Mouse (Mus musculus) cerebellum, adult 8-10 months (tissue): ENCODE measurements around the gene Lrrc8c.

Experiments
- DNase-seq: peaks from one replicate; pipeline ENCODE4 v3.0.0; 2022

Lrrc8c gene

GRCm38 (mm10) chr5:105508813-105509212, 10.4 kb upstream of the Lrrc8c start:
- DNase-seq, result no peak

- DNase-seq, result no peak
These were observed 6.9 kb upstream of the Lrrc8c start for GRCm38 (mm10) chr5:105512297-105512696.

GRCm38 (mm10) chr5:105515532-105515931, 3.7 kb upstream of the Lrrc8c start:
- no peak for DNase-seq

- no peak for DNase-seq
These were observed 2.9 kb upstream of the Lrrc8c start for GRCm38 (mm10) chr5:105516290-105516689.

GRCm38 (mm10) chr5:105517992-105518625, 1.1 kb upstream of the Lrrc8c start:
- DNase-seq, result no peak

DNA sequence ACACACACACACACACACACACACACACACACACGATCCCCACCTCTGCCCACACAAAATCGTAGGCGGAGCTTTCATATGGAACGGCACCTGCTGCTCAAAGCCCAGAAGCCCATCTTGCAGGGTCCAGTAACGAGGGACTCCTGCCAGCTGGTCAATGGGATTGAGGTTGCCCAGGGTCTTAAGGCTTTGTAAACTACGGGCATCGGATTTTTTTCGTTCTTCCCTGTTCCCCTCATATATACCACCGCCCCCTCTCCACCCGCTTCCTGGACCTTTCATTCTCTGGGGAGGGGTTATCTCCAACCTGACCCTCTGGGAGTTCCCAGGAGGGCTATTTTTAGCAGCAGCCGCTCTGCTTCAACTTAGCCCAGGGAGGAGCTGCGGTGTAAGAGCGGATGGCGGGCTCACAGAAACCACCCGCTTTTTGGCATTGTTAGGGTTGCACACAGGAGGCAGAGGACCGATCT, 527 bp upstream of the Lrrc8c start:
- no peak for DNase-seq

GRCm38 (mm10) chr5:105519976-105520300, 750 bp downstream of the Lrrc8c start:
- DNase-seq, result peak; percentile 8

GRCm38 (mm10) chr5:105520442-105520965, 1.3 kb downstream of the Lrrc8c start:
- no peak for DNase-seq

DNA sequence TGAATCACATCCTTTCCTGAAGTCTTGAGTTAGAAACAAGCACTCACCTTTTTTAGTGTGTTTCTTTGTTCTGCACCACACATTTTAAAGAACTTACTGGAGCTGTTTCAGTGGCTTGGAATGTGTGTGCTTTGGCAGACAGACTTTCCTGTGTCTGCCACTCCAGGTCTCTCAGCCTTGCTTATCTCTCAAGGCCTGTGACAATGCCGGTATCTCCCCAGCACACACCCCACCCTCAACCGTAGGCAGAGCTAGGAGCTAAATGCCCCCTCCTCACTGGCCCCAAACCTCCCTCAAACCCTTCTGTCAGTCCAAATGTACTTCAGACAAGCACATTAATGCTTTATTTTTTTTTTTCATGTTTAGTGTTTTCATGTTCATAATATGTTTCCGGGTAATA, 4.3 kb downstream of the Lrrc8c start:
- DNase-seq, result no peak

- no peak for DNase-seq
These were observed 5.8 kb downstream of the Lrrc8c start for GRCm38 (mm10) chr5:105525004-105525403.

- DNase-seq, result no peak
These were observed 7.0 kb downstream of the Lrrc8c start for GRCm38 (mm10) chr5:105526107-105526645.

DNA sequence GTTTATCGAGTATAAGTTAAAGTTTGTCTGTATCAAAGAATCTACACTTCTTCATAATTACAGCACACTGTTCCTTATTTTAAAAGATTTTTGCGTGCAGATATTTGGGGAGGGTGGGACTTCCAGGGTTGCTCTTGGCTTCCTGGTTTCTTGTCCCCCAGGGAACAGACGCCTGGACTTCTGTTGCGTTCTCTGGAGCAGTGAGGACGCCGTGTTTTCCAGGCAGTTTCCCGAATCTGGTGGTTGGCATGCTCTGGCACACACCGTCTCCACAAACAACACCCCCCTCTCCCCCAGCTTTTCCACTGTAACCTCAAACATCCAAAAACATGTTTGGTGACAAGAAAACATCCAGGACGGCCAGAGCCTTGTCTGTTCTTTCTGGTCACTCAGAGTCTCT, 7.6 kb downstream of the Lrrc8c start:
- no peak for DNase-seq

GRCm38 (mm10) chr5:105527477-105528331, 8.5 kb downstream of the Lrrc8c start:
- no peak for DNase-seq

GRCm38 (mm10) chr5:105530576-105530975, 11.4 kb downstream of the Lrrc8c start:
- no peak for DNase-seq

- no peak for DNase-seq
These were observed 16.0 kb downstream of the Lrrc8c start for GRCm38 (mm10) chr5:105535186-105535585.

DNA sequence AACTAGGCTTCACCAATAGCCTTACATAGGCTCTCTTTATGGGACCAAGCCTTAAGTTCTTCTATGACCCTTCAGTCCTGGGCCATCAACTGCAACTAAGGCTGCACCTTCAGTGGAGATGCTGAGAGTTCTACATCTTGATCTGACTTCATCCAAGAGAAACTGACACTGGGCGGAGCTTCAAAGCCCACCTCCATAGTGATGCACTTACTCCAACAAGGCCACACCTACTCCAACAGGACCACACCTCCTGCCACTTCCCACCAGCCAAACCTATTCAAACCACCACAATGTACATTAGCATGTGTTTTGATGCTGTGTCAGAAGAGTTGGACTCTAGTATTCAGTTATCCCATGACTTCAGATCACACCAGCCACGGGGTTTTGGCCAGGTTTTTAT, 17.0 kb downstream of the Lrrc8c start:
- no peak for DNase-seq

DNA sequence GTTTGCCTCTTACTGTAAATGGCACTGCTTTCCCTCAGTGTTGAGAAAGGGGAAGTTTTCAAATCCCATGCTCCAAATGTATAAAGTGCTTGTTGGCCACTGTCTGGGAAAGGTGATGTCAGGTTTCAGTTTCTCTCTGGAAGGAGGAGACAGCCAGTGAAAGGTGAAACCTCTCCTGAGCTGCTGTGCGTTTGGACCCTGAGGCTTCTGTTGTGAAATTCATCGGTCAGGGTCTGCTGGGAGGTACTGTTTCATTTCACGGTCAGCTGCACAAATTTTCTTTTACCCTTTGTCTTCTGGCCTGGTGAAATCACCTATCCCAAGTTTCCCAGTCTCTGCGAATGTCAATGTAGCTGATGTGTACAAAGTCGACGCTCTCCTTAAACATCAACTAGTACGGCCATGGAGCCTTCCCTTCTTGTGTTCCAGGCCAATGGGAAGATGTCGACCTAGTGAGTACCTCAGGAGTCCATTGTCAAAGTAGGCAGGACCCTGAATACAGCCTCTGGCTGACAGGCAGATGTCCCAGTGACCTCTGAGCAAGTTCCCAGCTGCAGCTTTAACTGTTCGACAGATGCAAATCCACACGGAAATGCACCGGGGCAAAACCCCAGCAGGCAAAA, 18.0 kb downstream of the Lrrc8c start:
- DNase-seq, result no peak

GRCm38 (mm10) chr5:105541051-105541450, 21.9 kb downstream of the Lrrc8c start:
- DNase-seq, result no peak

DNA sequence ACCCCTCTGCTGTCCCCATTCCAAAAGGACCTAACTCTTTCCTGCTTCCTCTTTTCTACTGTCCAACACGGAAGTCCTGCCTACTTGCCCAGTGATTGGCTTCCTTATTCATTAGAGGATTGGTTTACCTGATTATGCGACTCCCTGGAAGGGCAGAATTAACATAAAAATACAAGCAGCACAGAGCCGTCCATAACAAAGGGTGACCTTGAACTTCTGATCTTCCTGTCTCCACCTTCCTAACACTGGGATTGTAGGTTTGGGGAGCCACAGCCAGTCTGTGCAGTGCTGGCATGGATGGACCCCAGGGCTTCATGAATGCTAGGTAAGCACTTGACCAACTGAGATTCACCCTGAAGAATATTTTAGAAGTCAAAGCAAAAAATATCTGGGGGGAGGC, 25.9 kb downstream of the Lrrc8c start:
- DNase-seq, result no peak

DNA sequence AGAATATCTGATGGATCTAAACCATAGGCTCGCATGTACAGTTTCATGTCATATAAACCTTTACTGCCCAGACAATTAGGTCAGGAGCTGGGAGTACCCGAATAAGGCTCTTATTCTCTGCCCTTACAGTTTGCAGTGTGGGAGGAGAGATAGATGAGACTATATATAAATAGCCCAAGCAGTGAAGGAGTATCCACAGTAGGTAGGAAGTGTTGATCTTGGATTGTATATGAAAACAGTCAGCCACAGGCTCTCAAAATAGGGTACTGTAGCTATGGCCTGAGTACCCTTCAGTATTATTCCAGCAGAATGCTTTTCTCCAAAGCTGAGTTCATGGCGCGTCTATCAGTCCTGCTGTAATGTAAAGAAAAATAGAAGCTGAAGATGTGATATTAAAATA, 27.9 kb downstream of the Lrrc8c start:
- no peak for DNase-seq

DNA sequence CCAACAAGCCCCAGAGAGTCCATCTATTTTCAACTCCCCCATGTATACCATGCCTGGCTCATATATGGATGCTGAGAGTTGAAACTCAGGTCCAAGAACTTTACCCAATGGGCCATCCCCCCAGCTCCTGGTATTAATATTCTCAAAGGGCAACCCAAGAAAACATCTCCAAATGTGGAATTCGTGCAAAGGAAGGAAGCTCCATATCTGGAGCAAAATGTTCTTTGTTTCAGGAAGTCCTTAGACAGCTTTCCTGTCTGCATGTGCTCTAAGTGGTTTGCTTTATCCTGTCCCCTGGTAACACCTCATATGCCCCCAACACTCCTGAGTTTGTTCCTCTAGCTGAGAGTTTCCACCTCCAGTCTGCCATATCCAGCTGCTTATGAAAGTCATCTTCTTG, 32.6 kb downstream of the Lrrc8c start:
- no peak for DNase-seq

- no peak for DNase-seq
These were observed 37.1 kb downstream of the Lrrc8c start for GRCm38 (mm10) chr5:105556291-105556690.

GRCm38 (mm10) chr5:105557346-105557745, 38.2 kb downstream of the Lrrc8c start:
- no peak for DNase-seq
